Mouse (Mus musculus) C2C12 (cell line): ENCODE data around the gene Fbxo42.

Source experiments
- CEBPB ChIP-seq: IDR thresholded peaks from one replicate; pipeline ENCODE4 v1.6.1; 2011; ENCODE audit warnings: low read depth, mild to moderate bottlenecking, control low read depth, moderate library complexity
- CTCF ChIP-seq: IDR thresholded peaks from one replicate; pipeline ENCODE4 v1.5.1; 2011; ENCODE audit not compliant: control insufficient read depth, insufficient read depth, insufficient read length
- FOSL1 ChIP-seq: IDR thresholded peaks from one replicate; pipeline ENCODE4 v1.8.0; 2011; ENCODE audit warnings: mild to moderate bottlenecking, low read length; ENCODE audit not compliant: poor library complexity, insufficient read depth, severe bottlenecking
- MAX ChIP-seq: IDR thresholded peaks from one replicate; pipeline ENCODE4 v1.6.1; 2011; ENCODE audit warnings: mild to moderate bottlenecking, control low read depth
- MYOD1 ChIP-seq: IDR thresholded peaks from one replicate; pipeline ENCODE4 v1.6.1; 2011; ENCODE audit warnings: low read depth; ENCODE audit not compliant: control insufficient read depth, insufficient read length
- USF1 ChIP-seq: IDR thresholded peaks from one replicate; pipeline ENCODE4 v1.6.1; 2011; ENCODE audit warnings: low read depth, mild to moderate bottlenecking, control low read depth, moderate library complexity

DNA sequence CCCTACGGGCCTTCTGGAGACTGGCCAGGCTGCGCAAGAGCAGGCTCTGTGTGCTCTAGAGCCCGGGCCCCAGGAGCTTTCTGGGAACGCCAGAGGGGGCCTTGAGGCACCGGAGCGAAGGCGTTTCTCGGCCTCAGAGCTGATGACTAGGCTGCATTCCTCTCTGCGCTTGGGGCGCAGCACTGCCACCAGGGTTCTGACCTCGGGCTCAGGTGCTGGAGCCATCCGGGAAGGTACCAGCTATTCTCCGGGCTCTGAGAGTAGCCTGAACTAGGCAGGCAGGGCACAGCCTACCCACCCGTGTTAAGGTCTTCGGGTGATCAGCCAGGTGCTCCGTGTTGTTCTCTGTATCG is 99.3 kb downstream of the Fbxo42 start:
- no peak for TF ChIP-seq FOSL1
- TF ChIP-seq MYOD1 = no peak
- no peak for TF ChIP-seq CTCF
- no peak for TF ChIP-seq USF1
- TF ChIP-seq MAX = no peak
- no peak for TF ChIP-seq CEBPB
